Mouse (Mus musculus): Measurements from ENCODE around the gene Soga3. TPM values are rescaled to one million over a fixed set of nuclear protein-coding genes. Genes with fewer than 3 reads are reported as not detected.
A peak's percentile ranks its signal among the peaks of the same experiment; 100 is the strongest.

Gene Soga3
- polyA plus RNA-seq, 1 experiment from 2014 or later: 2.7 TPM

- WGBS: 79% methylated on average over 7 of the region's 7 CpGs
- H3K36me3 ChIP-seq (ENCODE audit: control insufficient read depth, insufficient read depth, low read length): no peaks in the 10 kb centered on the region
- H3K27ac ChIP-seq (ENCODE audit: low read length): no peak within 1 kb of the TSS
- no peak within 1 kb of the TSS for H3K9ac ChIP-seq (ENCODE audit: low read length)
- no peaks in the 10 kb centered on the region for H3K27me3 ChIP-seq (ENCODE audit: control insufficient read depth, insufficient read depth, low read length)
- H3K4me1 ChIP-seq (ENCODE audit: control insufficient read depth, insufficient read depth, low read length): no peaks in the 10 kb centered on the region
- H3K9me3 ChIP-seq (replicated peaks; ENCODE audit: control insufficient read depth, low read length): peaks cover 6% of the 10 kb centered on the region; the same call in 1 of the 2 replicates
- no peak within 1 kb of the TSS for H3K4me3 ChIP-seq (replicated peaks; ENCODE audit: low read length)
- no peak within 1 kb of the TSS for H3K4me2 ChIP-seq (ENCODE audit: low read depth, low read length)
- no peak for ATAC-seq (ENCODE audit: insufficient read depth, low FRiP score)
Observed at GRCm38 (mm10) chr10:29198642-29199041, 55.0 kb downstream of the Soga3 start, which contains the start of gene Gm49353. Gm49353 (plus strand) TSS chr10:29198954.

DNA sequence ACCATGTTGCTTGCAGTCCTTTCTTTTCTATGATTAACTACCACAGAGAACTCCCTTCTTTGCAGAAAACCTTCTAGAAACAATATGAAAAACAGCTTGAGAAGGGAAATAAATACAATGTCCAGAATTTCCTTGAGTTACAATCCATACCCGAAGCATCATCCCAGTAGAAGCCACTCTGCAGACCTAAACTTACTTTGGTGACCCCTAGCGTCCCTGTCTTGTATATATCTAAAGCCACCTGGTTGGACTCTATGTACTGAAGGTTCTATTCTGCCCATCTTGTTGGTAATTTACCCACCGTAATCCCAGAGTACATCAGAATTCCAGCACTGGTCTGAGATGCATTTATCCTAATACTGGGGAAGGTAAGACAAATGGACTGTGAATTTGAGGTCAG is 56.2 kb downstream of the Soga3 start:
- H3K27ac ChIP-seq (ENCODE audit: low read length): no peak overlapping the region
- no peak overlapping the region for H3K4me2 ChIP-seq (ENCODE audit: low read depth, low read length)
- WGBS: 63% methylated on average over 3 of the region's 3 CpGs
- no peak for ATAC-seq (ENCODE audit: insufficient read depth, low FRiP score)
- H3K27me3 ChIP-seq (ENCODE audit: control insufficient read depth, insufficient read depth, low read length): no peaks in the 10 kb centered on the region
- H3K9me3 ChIP-seq (replicated peaks; ENCODE audit: control insufficient read depth, low read length): peaks cover 6% of the 10 kb centered on the region; the same call in 1 of the 2 replicates
- H3K4me3 ChIP-seq (replicated peaks; ENCODE audit: low read length): no peak overlapping the region
- no peak overlapping the region for H3K9ac ChIP-seq (ENCODE audit: low read length)
- H3K36me3 ChIP-seq (ENCODE audit: control insufficient read depth, insufficient read depth, low read length): no peaks in the 10 kb centered on the region
- H3K4me1 ChIP-seq (ENCODE audit: control insufficient read depth, insufficient read depth, low read length): no peaks in the 10 kb centered on the region

DNA sequence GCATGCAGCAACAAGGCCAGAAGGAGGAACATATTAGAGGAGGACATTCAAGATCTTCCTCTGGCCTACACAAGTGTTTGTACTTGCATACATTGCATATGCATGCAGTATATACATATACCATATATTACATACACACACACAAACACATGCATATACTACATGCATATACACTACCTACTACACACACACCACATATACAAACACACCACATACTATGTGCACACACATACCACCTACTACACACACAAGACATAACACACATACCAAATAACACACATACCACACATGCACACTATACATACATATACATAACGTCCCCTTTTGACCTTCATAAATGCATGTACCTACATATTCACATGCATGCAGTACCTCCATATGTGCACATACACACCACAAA is 57.0 kb downstream of the Soga3 start:
- no peaks in the 10 kb centered on the region for H3K36me3 ChIP-seq (ENCODE audit: control insufficient read depth, insufficient read depth, low read length)
- H3K4me1 ChIP-seq (ENCODE audit: control insufficient read depth, insufficient read depth, low read length): no peaks in the 10 kb centered on the region
- H3K9me3 ChIP-seq (replicated peaks; ENCODE audit: control insufficient read depth, low read length): peaks cover 6% of the 10 kb centered on the region; the same call in 1 of the 2 replicates
- no peak overlapping the region for H3K9ac ChIP-seq (ENCODE audit: low read length)
- no peak for ATAC-seq (ENCODE audit: insufficient read depth, low FRiP score)
- no peak overlapping the region for H3K27ac ChIP-seq (ENCODE audit: low read length)
- H3K27me3 ChIP-seq (ENCODE audit: control insufficient read depth, insufficient read depth, low read length): no peaks in the 10 kb centered on the region
- no peak overlapping the region for H3K4me2 ChIP-seq (ENCODE audit: low read depth, low read length)
- 88% methylated on average over 1 of the region's 1 CpGs for WGBS
- no peak overlapping the region for H3K4me3 ChIP-seq (replicated peaks; ENCODE audit: low read length)

DNA sequence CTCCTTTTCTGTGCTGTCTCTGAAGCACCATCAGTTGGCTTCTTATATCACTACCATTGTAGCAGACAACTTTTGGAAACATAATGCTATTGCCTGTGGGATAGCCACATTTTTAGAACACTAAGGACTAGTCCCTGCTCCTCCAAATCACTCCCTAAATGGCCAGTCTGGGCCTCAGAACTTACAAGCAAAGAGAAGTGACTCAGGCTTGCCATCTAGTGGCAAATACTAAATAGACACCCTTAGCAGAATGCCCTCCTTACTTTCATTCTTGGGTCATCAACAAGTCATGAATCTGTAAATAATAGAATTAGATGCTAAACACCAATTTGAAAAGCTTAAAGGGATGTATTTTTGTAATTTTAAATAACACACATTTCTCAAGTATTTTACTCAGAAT is 63.1 kb downstream of the Soga3 start:
- Histone ChIP-seq H3K27ac (ENCODE audit: low read length) (no peak overlapping the region), H3K9me3 (replicated peaks; ENCODE audit: control insufficient read depth, low read length) (no peaks in the 10 kb centered on the region), H3K4me1 (ENCODE audit: control insufficient read depth, insufficient read depth, low read length) (no peaks in the 10 kb centered on the region), H3K36me3 (ENCODE audit: control insufficient read depth, insufficient read depth, low read length) (no peaks in the 10 kb centered on the region), H3K4me3 (replicated peaks; ENCODE audit: low read length) (no peak overlapping the region), H3K4me2 (ENCODE audit: low read depth, low read length) (no peak overlapping the region), H3K27me3 (ENCODE audit: control insufficient read depth, insufficient read depth, low read length) (no peaks in the 10 kb centered on the region), H3K9ac (ENCODE audit: low read length) (no peak overlapping the region)
- ATAC-seq (ENCODE audit: insufficient read depth, low FRiP score): no peak

- Histone ChIP-seq H3K4me2 (ENCODE audit: low read depth, low read length) (no peak overlapping the region), H3K4me1 (ENCODE audit: control insufficient read depth, insufficient read depth, low read length) (no peaks in the 10 kb centered on the region), H3K9me3 (replicated peaks; ENCODE audit: control insufficient read depth, low read length) (no peaks in the 10 kb centered on the region), H3K36me3 (ENCODE audit: control insufficient read depth, insufficient read depth, low read length) (no peaks in the 10 kb centered on the region), H3K9ac (ENCODE audit: low read length) (no peak overlapping the region), H3K4me3 (replicated peaks; ENCODE audit: low read length) (no peak overlapping the region), H3K27me3 (ENCODE audit: control insufficient read depth, insufficient read depth, low read length) (no peaks in the 10 kb centered on the region), H3K27ac (ENCODE audit: low read length) (no peak overlapping the region)
- 60% methylated on average over 3 of the region's 3 CpGs for WGBS
- no peak for ATAC-seq (ENCODE audit: insufficient read depth, low FRiP score)
Observed at GRCm38 (mm10) chr10:29208735-29209134, 65.1 kb downstream of the Soga3 start.

DNA sequence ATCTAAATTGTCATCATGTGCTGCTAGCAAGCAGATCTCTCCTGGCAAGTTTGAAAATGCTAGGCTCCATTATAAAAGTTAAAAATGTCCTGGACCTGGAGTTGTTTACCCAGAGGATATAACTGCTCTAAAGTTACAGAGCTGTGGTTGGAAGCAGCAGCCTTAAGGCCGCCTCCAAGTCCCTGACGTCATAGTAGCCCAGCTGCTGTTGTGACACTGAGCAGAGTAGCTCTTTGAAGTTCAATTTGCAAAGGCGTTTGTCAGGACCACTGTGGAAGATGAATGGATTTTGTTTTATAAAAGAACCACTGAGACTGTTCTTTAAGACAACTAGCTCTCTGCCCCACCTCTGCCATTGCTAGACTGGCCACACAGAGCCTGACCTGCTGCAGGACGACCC is 67.8 kb downstream of the Soga3 start, which contains the start of gene 9330159F19Rik:
Gene 9330159F19Rik, plus strand, starts transcription at position 154 of the 400 bp plus-strand sequence.
- Histone ChIP-seq H3K4me2 (ENCODE audit: low read depth, low read length) (peak within 1 kb of the TSS; percentile 29; the same call in 1 of the 2 replicates), H3K27ac (ENCODE audit: low read length) (peak within 1 kb of the TSS; percentile 64; the same call in 1 of the 2 replicates), H3K9me3 (replicated peaks; ENCODE audit: control insufficient read depth, low read length) (no peaks in the 10 kb centered on the region), H3K4me3 (replicated peaks; ENCODE audit: low read length) (peak within 1 kb of the TSS; percentile 7), H3K36me3 (ENCODE audit: control insufficient read depth, insufficient read depth, low read length) (no peaks in the 10 kb centered on the region), H3K27me3 (ENCODE audit: control insufficient read depth, insufficient read depth, low read length) (no peaks in the 10 kb centered on the region), H3K4me1 (ENCODE audit: control insufficient read depth, insufficient read depth, low read length) (no peaks in the 10 kb centered on the region), H3K9ac (ENCODE audit: low read length) (no peak within 1 kb of the TSS)
- peak; percentile 91 for ATAC-seq (ENCODE audit: insufficient read depth, low FRiP score)
- WGBS: 7% methylated on average over 4 of the region's 4 CpGs

DNA sequence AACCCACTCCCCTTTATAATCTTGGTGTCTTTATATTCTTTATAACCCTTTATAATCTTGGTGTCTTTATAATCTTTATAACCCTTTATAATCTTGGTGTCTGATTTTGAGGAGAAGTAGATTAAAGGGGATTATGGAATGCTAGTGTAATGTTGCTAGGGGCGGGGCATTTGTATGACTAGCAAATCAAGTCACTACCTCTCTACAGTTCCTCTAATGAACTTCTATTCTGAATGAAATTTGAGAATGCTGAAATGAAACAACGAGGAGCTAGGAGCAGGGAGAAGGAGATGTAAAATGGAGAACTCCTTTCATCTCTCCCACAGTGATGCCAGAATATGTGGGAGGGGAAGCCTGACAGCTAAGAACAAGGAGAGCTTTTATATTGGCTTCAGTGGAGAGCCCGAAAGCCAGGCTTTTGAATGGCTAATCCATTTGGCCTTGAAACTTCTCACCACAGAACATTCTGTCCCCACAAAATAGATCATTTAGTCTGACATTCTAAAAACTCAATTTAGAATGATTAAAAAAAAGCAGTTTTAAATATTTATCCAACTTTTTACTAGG is 70.0 kb downstream of the Soga3 start:
- 53% methylated on average over 3 of the region's 3 CpGs for WGBS
- Histone ChIP-seq H3K27ac (ENCODE audit: low read length) (no peak overlapping the region), H3K27me3 (ENCODE audit: control insufficient read depth, insufficient read depth, low read length) (no peaks in the 10 kb centered on the region), H3K4me2 (ENCODE audit: low read depth, low read length) (no peak overlapping the region), H3K4me1 (ENCODE audit: control insufficient read depth, insufficient read depth, low read length) (no peaks in the 10 kb centered on the region), H3K9me3 (replicated peaks; ENCODE audit: control insufficient read depth, low read length) (no peaks in the 10 kb centered on the region), H3K4me3 (replicated peaks; ENCODE audit: low read length) (no peak overlapping the region), H3K36me3 (ENCODE audit: control insufficient read depth, insufficient read depth, low read length) (no peaks in the 10 kb centered on the region), H3K9ac (ENCODE audit: low read length) (no peak overlapping the region)
- ATAC-seq (ENCODE audit: insufficient read depth, low FRiP score): no peak

GRCm38 (mm10) chr10:29216957-29217356 is 73.3 kb downstream of the Soga3 start:
- Histone ChIP-seq H3K27me3 (ENCODE audit: control insufficient read depth, insufficient read depth, low read length) (no peaks in the 10 kb centered on the region), H3K9ac (ENCODE audit: low read length) (no peak overlapping the region), H3K9me3 (replicated peaks; ENCODE audit: control insufficient read depth, low read length) (no peaks in the 10 kb centered on the region), H3K4me1 (ENCODE audit: control insufficient read depth, insufficient read depth, low read length) (no peaks in the 10 kb centered on the region), H3K36me3 (ENCODE audit: control insufficient read depth, insufficient read depth, low read length) (no peaks in the 10 kb centered on the region), H3K4me2 (ENCODE audit: low read depth, low read length) (no peak overlapping the region), H3K4me3 (replicated peaks; ENCODE audit: low read length) (no peak overlapping the region), H3K27ac (ENCODE audit: low read length) (no peak overlapping the region)
- WGBS: 96% methylated on average over 1 of the region's 1 CpGs
- no peak for ATAC-seq (ENCODE audit: insufficient read depth, low FRiP score)

DNA sequence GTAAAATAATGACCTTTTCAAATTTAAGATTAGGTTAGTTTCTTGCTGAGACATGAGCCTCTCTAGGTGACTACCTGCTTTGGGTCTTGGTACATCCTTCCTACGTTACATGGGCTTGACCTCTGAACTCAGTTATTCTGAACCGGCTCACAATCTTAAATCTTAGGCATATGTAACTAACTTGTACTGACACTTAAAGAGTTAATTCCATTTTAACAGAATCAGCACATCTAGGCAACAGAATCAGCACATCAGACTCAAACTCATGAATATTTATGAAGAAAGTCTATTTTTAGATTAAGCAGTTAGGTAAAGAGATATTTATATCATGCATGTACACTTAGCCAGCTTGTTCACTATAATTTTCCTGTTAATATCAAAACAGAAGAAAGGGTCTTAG is 73.8 kb downstream of the Soga3 start:
- Histone ChIP-seq H3K4me2 (ENCODE audit: low read depth, low read length) (no peak overlapping the region), H3K4me3 (replicated peaks; ENCODE audit: low read length) (no peak overlapping the region), H3K36me3 (ENCODE audit: control insufficient read depth, insufficient read depth, low read length) (no peaks in the 10 kb centered on the region), H3K9ac (ENCODE audit: low read length) (no peak overlapping the region), H3K27me3 (ENCODE audit: control insufficient read depth, insufficient read depth, low read length) (no peaks in the 10 kb centered on the region), H3K9me3 (replicated peaks; ENCODE audit: control insufficient read depth, low read length) (no peaks in the 10 kb centered on the region), H3K27ac (ENCODE audit: low read length) (no peak overlapping the region), H3K4me1 (ENCODE audit: control insufficient read depth, insufficient read depth, low read length) (no peaks in the 10 kb centered on the region)
- 76% methylated on average over 2 of the region's 2 CpGs for WGBS
- ATAC-seq (ENCODE audit: insufficient read depth, low FRiP score): no peak
